Mouse (Mus musculus) C2C12 (cell line): ENCODE results near the gene Stat1.

Source experiments
- CTCF ChIP-seq: IDR thresholded peaks from one replicate; pipeline ENCODE4 v1.5.1; 2011; ENCODE audit not compliant: control insufficient read depth, insufficient read depth, insufficient read length
- MYOD1 ChIP-seq: IDR thresholded peaks from one replicate; pipeline ENCODE4 v1.6.1; 2011; ENCODE audit warnings: low read depth; ENCODE audit not compliant: control insufficient read depth, insufficient read length
- MYOG ChIP-seq: IDR thresholded peaks from one replicate; pipeline ENCODE4 v1.6.1; 2011; ENCODE audit not compliant: control insufficient read depth, insufficient read length; ENCODE audit errors: extremely low read depth
- USF1 ChIP-seq: IDR thresholded peaks from one replicate; pipeline ENCODE4 v1.6.1; 2011; ENCODE audit warnings: low read depth, mild to moderate bottlenecking, control low read depth, moderate library complexity

- no peak for TF ChIP-seq CTCF
- no peak for TF ChIP-seq MYOD1
- TF ChIP-seq MYOG, result no peak
- TF ChIP-seq USF1, result no peak
Observed at GRCm38 (mm10) chr1:52098618-52099232, 20.5 kb upstream of the Stat1 start.
